Mouse (Mus musculus): ENCODE measurements around the gene Olfr1101. TPM values are rescaled to one million over a fixed set of nuclear protein-coding genes. Genes with fewer than 3 reads are reported as not detected.

Gene Olfr1101
- polyA plus RNA-seq (2015; fragmentation: Nextera tagmentation; extraction: Ambion mirVana): not detected in 2 replicates

GRCm38 (mm10) chr2:86991121-86991520 lies at the start of gene Olfr1101:
TSS of gene Olfr1101 (minus strand) at chr2:86991221.
- H3K4me3 ChIP-seq: no peak within 1 kb of the TSS
- no peak within 1 kb of the TSS for H3K9ac ChIP-seq
- no peak within 1 kb of the TSS for H3K27ac ChIP-seq
- H3K36me3 ChIP-seq: no peaks in the 10 kb centered on the region
- no peaks in the 10 kb centered on the region for H3K9me3 ChIP-seq
- no peak for ATAC-seq (ENCODE audit: low FRiP score)
- H3K4me1 ChIP-seq (replicated peaks): no peaks in the 10 kb centered on the region
- WGBS: 87% methylated on average over 3 of the region's 3 CpGs
- no peaks in the 10 kb centered on the region for H3K27me3 ChIP-seq
- H3K4me2 ChIP-seq: no peak within 1 kb of the TSS

- H3K9me3 ChIP-seq: no peaks in the 10 kb centered on the region
- H3K27ac ChIP-seq: no peak within 1 kb of the TSS
- H3K4me1 ChIP-seq (replicated peaks): no peaks in the 10 kb centered on the region
- ATAC-seq (ENCODE audit: low FRiP score): no peak
- no peak within 1 kb of the TSS for H3K4me2 ChIP-seq
- no peaks in the 10 kb centered on the region for H3K36me3 ChIP-seq
- no peak within 1 kb of the TSS for H3K9ac ChIP-seq
- no peaks in the 10 kb centered on the region for H3K27me3 ChIP-seq
- H3K4me3 ChIP-seq: no peak within 1 kb of the TSS
These were observed 45.4 kb upstream of the Olfr1101 start, which contains the start of gene Olfr1105 for GRCm38 (mm10) chr2:87036431-87036830. TSS of gene Olfr1105 (minus strand) at chr2:87036531.

GRCm38 (mm10) chr2:87026980-87027379 lies 36.0 kb upstream of the Olfr1101 start, which contains the start of gene Olfr1104:
TSS of gene Olfr1104 (minus strand) at chr2:87027080.
- Histone ChIP-seq H3K27ac (no peak within 1 kb of the TSS), H3K4me1 (replicated peaks) (no peaks in the 10 kb centered on the region), H3K4me3 (no peak within 1 kb of the TSS), H3K36me3 (no peaks in the 10 kb centered on the region), H3K9ac (no peak within 1 kb of the TSS), H3K9me3 (no peaks in the 10 kb centered on the region), H3K27me3 (no peaks in the 10 kb centered on the region), H3K4me2 (no peak within 1 kb of the TSS)
- 87% methylated on average over 1 of the region's 1 CpGs for WGBS
- ATAC-seq (ENCODE audit: low FRiP score): no peak

- no peak for ATAC-seq (ENCODE audit: low FRiP score)
- no peaks in the 10 kb centered on the region for H3K9me3 ChIP-seq
- H3K9ac ChIP-seq: no peak within 1 kb of the TSS
- no peaks in the 10 kb centered on the region for H3K4me1 ChIP-seq (replicated peaks)
- H3K4me2 ChIP-seq: no peak within 1 kb of the TSS
- no peaks in the 10 kb centered on the region for H3K27me3 ChIP-seq
- no peaks in the 10 kb centered on the region for H3K36me3 ChIP-seq
- H3K4me3 ChIP-seq: no peak within 1 kb of the TSS
- H3K27ac ChIP-seq: no peak within 1 kb of the TSS
These were observed 7.1 kb upstream of the Olfr1101 start, which contains the start of gene Olfr1102 for GRCm38 (mm10) chr2:86998098-86998497. TSS of gene Olfr1102 (plus strand) at chr2:86998398.

- H3K27me3 ChIP-seq: no peaks in the 10 kb centered on the region
- WGBS: 85% methylated on average over 3 of the region's 3 CpGs
- no peak within 1 kb of the TSS for H3K4me2 ChIP-seq
- H3K27ac ChIP-seq: no peak within 1 kb of the TSS
- H3K4me3 ChIP-seq: no peak within 1 kb of the TSS
- no peaks in the 10 kb centered on the region for H3K4me1 ChIP-seq (replicated peaks)
- no peak within 1 kb of the TSS for H3K9ac ChIP-seq
- no peaks in the 10 kb centered on the region for H3K9me3 ChIP-seq
- no peaks in the 10 kb centered on the region for H3K36me3 ChIP-seq
- no peak for ATAC-seq (ENCODE audit: low FRiP score)
These were observed 11.2 kb downstream of the Olfr1101 start, which contains the start of gene Olfr1100 for GRCm38 (mm10) chr2:86979854-86980253. TSS of gene Olfr1100 (minus strand) at chr2:86979954.

- H3K27ac ChIP-seq: no peak within 1 kb of the TSS
- H3K9ac ChIP-seq: no peak within 1 kb of the TSS
- no peak for ATAC-seq (ENCODE audit: low FRiP score)
- H3K4me3 ChIP-seq: no peak within 1 kb of the TSS
- H3K4me2 ChIP-seq: no peak within 1 kb of the TSS
- no peaks in the 10 kb centered on the region for H3K36me3 ChIP-seq
- H3K9me3 ChIP-seq: no peaks in the 10 kb centered on the region
- no peaks in the 10 kb centered on the region for H3K27me3 ChIP-seq
- H3K4me1 ChIP-seq (replicated peaks): no peaks in the 10 kb centered on the region
- WGBS: 96% methylated on average over 1 of the region's 1 CpGs
These were observed 30.4 kb downstream of the Olfr1101 start, which contains the start of gene Olfr1099 for GRCm38 (mm10) chr2:86960593-86960992. TSS of gene Olfr1099 (minus strand) at chr2:86960693.

Other genes with a start within 250 kb of the Olfr1101 start
- gene Olfr1090, start 232.2 kb downstream of the Olfr1101 start, polyA plus RNA-seq (2015; fragmentation: Nextera tagmentation; extraction: Ambion mirVana): not detected in 2 replicates
- not detected in 2 replicates for gene Olfr1093, start 208.7 kb downstream of the Olfr1101 start, polyA plus RNA-seq (2015; fragmentation: Nextera tagmentation; extraction: Ambion mirVana)
- not detected in 2 replicates for gene Olfr141, start 181.2 kb downstream of the Olfr1101 start, polyA plus RNA-seq (2015; fragmentation: Nextera tagmentation; extraction: Ambion mirVana)
- not detected in 2 replicates for gene Olfr1094, start 166.6 kb downstream of the Olfr1101 start, polyA plus RNA-seq (2015; fragmentation: Nextera tagmentation; extraction: Ambion mirVana)
- gene Olfr1095, start 139.5 kb downstream of the Olfr1101 start, polyA plus RNA-seq (2015; fragmentation: Nextera tagmentation; extraction: Ambion mirVana): not detected in 2 replicates
- not detected in 2 replicates for gene Gm13723, start 116.4 kb downstream of the Olfr1101 start, polyA plus RNA-seq (2015; fragmentation: Nextera tagmentation; extraction: Ambion mirVana)
- gene Olfr1097, start 99.0 kb downstream of the Olfr1101 start, polyA plus RNA-seq (2015; fragmentation: Nextera tagmentation; extraction: Ambion mirVana): not detected in 2 replicates
- gene Olfr1098, start 66.7 kb downstream of the Olfr1101 start, polyA plus RNA-seq (2015; fragmentation: Nextera tagmentation; extraction: Ambion mirVana): not detected in 2 replicates
- gene Olfr1099, start 30.5 kb downstream of the Olfr1101 start, polyA plus RNA-seq (2015; fragmentation: Nextera tagmentation; extraction: Ambion mirVana): not detected in 2 replicates
- not detected in 2 replicates for gene Olfr1100, start 11.3 kb downstream of the Olfr1101 start, polyA plus RNA-seq (2015; fragmentation: Nextera tagmentation; extraction: Ambion mirVana)
- not detected in 2 replicates for gene Olfr1102, start 7.2 kb upstream of the Olfr1101 start, polyA plus RNA-seq (2015; fragmentation: Nextera tagmentation; extraction: Ambion mirVana)
- not detected in 2 replicates for gene Olfr1104, start 35.9 kb upstream of the Olfr1101 start, polyA plus RNA-seq (2015; fragmentation: Nextera tagmentation; extraction: Ambion mirVana)
- not detected in 2 replicates for gene Olfr1105, start 45.3 kb upstream of the Olfr1101 start, polyA plus RNA-seq (2015; fragmentation: Nextera tagmentation; extraction: Ambion mirVana)
- gene Olfr1106, start 61.1 kb upstream of the Olfr1101 start, polyA plus RNA-seq (2015; fragmentation: Nextera tagmentation; extraction: Ambion mirVana): not detected in 2 replicates
- not detected in 2 replicates for gene Olfr1107, start 84.6 kb upstream of the Olfr1101 start, polyA plus RNA-seq (2015; fragmentation: Nextera tagmentation; extraction: Ambion mirVana)
- gene Olfr1109, start 104.8 kb upstream of the Olfr1101 start, polyA plus RNA-seq (2015; fragmentation: Nextera tagmentation; extraction: Ambion mirVana): not detected in 2 replicates
- gene Olfr259, start 123.3 kb upstream of the Olfr1101 start, polyA plus RNA-seq (2015; fragmentation: Nextera tagmentation; extraction: Ambion mirVana): not detected in 2 replicates
- not detected in 2 replicates for gene Olfr1110, start 149.1 kb upstream of the Olfr1101 start, polyA plus RNA-seq (2015; fragmentation: Nextera tagmentation; extraction: Ambion mirVana)
- gene Olfr1111, start 161.4 kb upstream of the Olfr1101 start, polyA plus RNA-seq (2015; fragmentation: Nextera tagmentation; extraction: Ambion mirVana): not detected in 2 replicates
- not detected in 2 replicates for gene Olfr1112, start 196.6 kb upstream of the Olfr1101 start, polyA plus RNA-seq (2015; fragmentation: Nextera tagmentation; extraction: Ambion mirVana)
- gene Olfr1113, start 217.7 kb upstream of the Olfr1101 start, polyA plus RNA-seq (2015; fragmentation: Nextera tagmentation; extraction: Ambion mirVana): not detected in 2 replicates

Data from hindbrain, embryonic 13.5 days (tissue).